Comparison of ENCODE assay signal across 23 mouse cellular contexts in genomic region chr6:49251199-49251598, GRCm38 (mm10). TPM values are rescaled to one million over a fixed set of nuclear protein-coding genes. Genes with fewer than 3 reads are reported as not detected.
DNase-seq lines count a peak whose midpoint lies in the region; ATAC-seq and TF ChIP-seq lines count a peak whose summit lies in the region.
"Had no signal": no experiment of that assay in that cellular context is flagged by ENCODE, and none has a peak within 500 bp of the region (broad histone marks: within the 10 kb centered on the region; RNA-seq: fewer than 3 reads in every experiment).

No protein-coding gene starts in this region.

- ATAC-seq in heart, embryonic 11.5 days (replicated peaks; ENCODE audit: insufficient number of reproducible peaks, low FRiP score, low TSS enrichment), result no peak
- no peak for ATAC-seq in Patski
- ATAC-seq: forebrain, embryonic 13.5 days had no signal

- in situ Hi-C loops in Patski (cut with MboI; ENCODE audit: low pct_unique_long_range_greater_than_20kb), result no loop called here

- H3K4me1 ChIP-seq in heart, embryonic 11.5 days (ENCODE audit: control insufficient read depth, insufficient read depth, low read length), result no peaks in the 10 kb centered on the region
- H3K4me1 ChIP-seq: forebrain, embryonic 13.5 days; limb, embryonic 10.5 days; midbrain, embryonic 10.5 days had no signal

- WGBS in heart, embryonic 11.5 days (ENCODE audit: insufficient replicate concordance), result 98% methylated on average over 2 of the region's 2 CpGs

- H3K4me2 ChIP-seq in heart, embryonic 11.5 days, result no peak overlapping the region
- H3K4me2 ChIP-seq: forebrain, embryonic 13.5 days; hindbrain, embryonic 14.5 days had no signal

- no peak overlapping the region for H3K27ac ChIP-seq in heart, embryonic 11.5 days (ENCODE audit: low read depth, low read length)
- H3K27ac ChIP-seq in left cerebral cortex, adult 2 months, result no peak overlapping the region
- H3K27ac ChIP-seq: forebrain, embryonic 13.5 days; hindbrain, embryonic 14.5 days; limb, embryonic 10.5 days; macrophage; midbrain, embryonic 10.5 days had no signal

- no peak overlapping the region for H3K4me3 ChIP-seq in heart, embryonic 11.5 days (ENCODE audit: low read depth, low read length)
- H3K4me3 ChIP-seq in left cerebral cortex, adult 2 months, result no peak overlapping the region
- H3K4me3 ChIP-seq: forebrain, embryonic 13.5 days; limb, embryonic 10.5 days; midbrain, embryonic 10.5 days had no signal

- TF ChIP-seq CTCF in left cerebral cortex, adult 2 months (IDR thresholded peaks at IDR 0.05), result peak; percentile 34
- TF ChIP-seq CTCF in Patski (IDR thresholded peaks at IDR 0.05), result peak; percentile 48

- intact Hi-C loops in left cerebral cortex, adult 2 months (cut with DNase I), result no loop called here
- intact Hi-C loops in left cerebral cortex, postnatal 4 days (cut with DNase I), result no loop called here

- POLR2A ChIA-PET in Patski (lab: Charles Lee), result no interaction called here

- no peak overlapping the region for H3K9ac ChIP-seq in heart, embryonic 11.5 days (ENCODE audit: low read depth, low read length)
- H3K9ac ChIP-seq: forebrain, embryonic 13.5 days; hindbrain, embryonic 14.5 days had no signal

- no peaks in the 10 kb centered on the region for H3K27me3 ChIP-seq in heart, embryonic 11.5 days (ENCODE audit: control insufficient read depth, insufficient read depth, low read length)
- H3K27me3 ChIP-seq in Patski, result no peaks in the 10 kb centered on the region
- H3K27me3 ChIP-seq: forebrain, embryonic 13.5 days had no signal

- CTCF ChIA-PET in Patski (lab: Charles Lee), result no interaction called here

- H3K9me3 ChIP-seq in heart, embryonic 11.5 days (replicated peaks; ENCODE audit: control insufficient read depth, low read length), result no peaks in the 10 kb centered on the region
- H3K9me3 ChIP-seq: forebrain, embryonic 13.5 days; limb, embryonic 10.5 days; midbrain, embryonic 10.5 days had no signal

- peak; percentile 28 for DNase-seq in heart, adult 11 months
- no peak for DNase-seq in left cerebral cortex, adult 2 months (ENCODE audit: extremely low spot score in 1 of 2, low spot score in 2 of 2)
- no peak for DNase-seq in left cerebral cortex, postnatal 4 days
- DNase-seq in 3T3-L1 (ENCODE audit: low read depth, low spot score) (peak; percentile 50), Patski (ENCODE audit: low read depth, low spot score) (no peak)
- DNase-seq in neural tube, embryonic 10.5 days (ENCODE audit: extremely low spot score, low spot score), result no peak
- no peak for DNase-seq in kidney, postnatal 25 days
- DNase-seq: adrenal gland, postnatal 36 days; B cell, adult 2 months; cerebellum, postnatal 10 days; gastrocnemius, postnatal 14 days; heart, adult 18-20 months; kidney, adult 9 months; kidney, postnatal 4 days; liver; lung, adult 2 months had no signal

- H3K36me3 ChIP-seq in heart, embryonic 11.5 days (ENCODE audit: control insufficient read depth, insufficient read depth, low read length), result peaks cover 28% of the 10 kb centered on the region

RNA-seq across cellular contexts. Expression of gene Tra2a, which starts 12.6 kb away (rescaled TPM):
- 27.3 and 40.4 TPM in 2 replicates for polyA plus RNA-seq in heart, embryonic 11.5 days (2014; fragmentation: Nextera tagmentation; extraction: Ambion mirVana)
- 10 to 100 TPM; 75.5 to 90.0 TPM for total RNA-seq in left cerebral cortex, adult 2 months (2021)
- total RNA-seq in left cerebral cortex, postnatal 4 days (2021), result 10 to 100 TPM; 91.9 to 94.1 TPM
- 104 TPM for polyA plus RNA-seq in Patski (2021)

RNA-seq across cellular contexts. Expression of gene Igf2bp3, which starts 36.4 kb away (rescaled TPM):
- polyA plus RNA-seq in heart, embryonic 11.5 days (2014; fragmentation: Nextera tagmentation; extraction: Ambion mirVana), result 74.4 and 78.3 TPM in 2 replicates
- total RNA-seq in left cerebral cortex, adult 2 months (2021), result under 1 TPM in 1 of 2 experiments, not detected in 1; 0.35 TPM
- total RNA-seq in left cerebral cortex, postnatal 4 days (2021), result 1 to 10 TPM; 5.0 to 6.5 TPM
- polyA plus RNA-seq in Patski (2021), result 2.4 TPM
- total RNA-seq: heart, adult 18-20 months; left cerebral cortex, adult 8-10 months had no signal

Comparison
In these comparisons a context has a peak if more than half of its experiments do, and no peak if none do; other contexts are left out.
1. RNA of gene Igf2bp3, which starts 36.4 kb away (total RNA-seq): 5.0 to 6.5 TPM in left cerebral cortex, postnatal 4 days; 0.35 TPM in left cerebral cortex, adult 2 months; every median in the first group is over 4 times any median in the second.
2. DNase-seq: peak in heart, adult 11 months (single experiment) and 3T3-L1 (single experiment); none in left cerebral cortex, adult 2 months (0 of 2), left cerebral cortex, postnatal 4 days (single experiment), Patski (single experiment), neural tube, embryonic 10.5 days (single experiment) and kidney, postnatal 25 days (0 of 2).